Mouse (Mus musculus): Measurements from ENCODE around the gene Tmem107. TPM values are rescaled to one million over a fixed set of nuclear protein-coding genes. Genes with fewer than 3 reads are reported as not detected.

Gene Tmem107
- total RNA-seq, 2 experiments from 2014 or later, result 5.2 to 5.4 TPM

DNA sequence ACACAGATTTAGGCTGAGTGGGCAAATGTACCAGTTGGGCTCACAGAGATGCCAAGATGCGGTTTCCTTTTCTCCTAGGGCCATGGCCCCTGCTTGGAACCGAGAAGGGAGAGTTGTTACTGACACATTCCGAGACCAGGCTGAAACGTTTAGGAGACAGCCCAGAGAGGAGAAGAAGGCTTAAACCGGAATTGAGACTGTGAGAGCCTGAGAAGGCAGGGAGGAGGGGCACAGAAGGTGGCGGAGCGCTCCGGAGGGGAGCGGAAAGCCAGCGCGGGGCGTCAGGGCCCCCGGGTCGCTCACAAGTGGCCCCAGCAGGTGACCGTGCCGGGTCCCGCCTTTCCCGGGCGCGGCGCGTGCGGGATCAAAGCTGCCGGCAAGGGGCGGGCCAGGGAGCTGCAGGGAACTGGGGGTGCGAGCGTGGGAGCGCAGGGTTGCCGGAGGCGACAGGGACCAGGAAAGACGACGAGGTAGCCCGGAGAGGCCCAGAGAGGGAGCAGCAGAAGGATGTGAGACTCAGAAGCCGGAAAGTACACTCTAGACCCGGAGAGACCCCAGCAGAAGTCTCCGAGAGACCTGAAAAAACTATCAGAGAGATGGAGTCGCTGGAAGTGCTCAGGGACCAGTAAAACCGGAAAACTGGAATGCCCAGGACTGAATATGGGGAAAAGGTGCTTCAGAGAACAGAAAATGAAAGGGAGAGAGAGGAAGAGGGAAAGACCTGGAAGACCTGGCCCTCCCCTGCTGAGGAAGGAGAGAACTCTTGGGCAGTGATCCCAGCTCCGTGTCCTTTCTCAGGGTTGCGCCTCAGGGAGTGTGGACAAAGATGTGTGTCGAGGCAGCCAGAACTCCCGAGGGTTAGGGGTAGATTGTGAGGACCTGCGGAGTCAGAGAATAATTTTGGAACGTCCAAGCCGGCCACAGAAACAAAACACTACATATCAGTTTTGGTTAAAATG, 47.4 kb downstream of the Tmem107 start:
- intact Hi-C loops (cut with DNase I), result loop anchor here (1.0 kb wide), 1 partner anchor 18 kb away; no protein-coding TSS in a partner anchor
- DNase-seq, result peak; percentile 63 to 70

DNA sequence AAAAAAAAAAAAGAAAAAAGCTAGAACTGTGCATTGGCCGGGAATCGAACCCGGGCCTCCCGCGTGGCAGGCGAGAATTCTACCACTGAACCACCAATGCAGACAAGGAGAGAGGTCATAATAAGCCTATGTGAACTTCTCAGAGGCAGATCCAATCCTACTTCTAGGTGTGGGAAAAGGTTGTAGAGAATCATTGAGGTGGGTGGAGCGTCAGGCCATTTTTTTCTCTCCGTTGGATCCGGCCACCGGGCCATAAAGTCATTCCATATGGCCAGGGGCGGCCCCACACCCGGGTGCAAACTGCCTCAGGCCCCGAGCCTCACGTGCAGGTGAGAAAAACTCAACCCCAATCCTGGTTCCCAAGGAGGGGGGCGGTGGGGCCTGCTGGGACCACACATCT, 48.2 kb downstream of the Tmem107 start:
- DNase-seq, result peak; percentile 87 to 93
- intact Hi-C loops (cut with DNase I), result loop anchor here (1.0 kb wide), 1 partner anchor 18 kb away; no protein-coding TSS in a partner anchor

GRCm38 (mm10) chr11:69119446-69120155, 49.0 kb downstream of the Tmem107 start:
- intact Hi-C loops (cut with DNase I), result no loop called here
- DNase-seq, result no peak

- no peak for DNase-seq
- intact Hi-C loops (cut with DNase I), result no loop called here
These were observed 49.8 kb downstream of the Tmem107 start, which contains the start of gene Hes7 for GRCm38 (mm10) chr11:69120221-69121000. Hes7 (plus strand) TSS chr11:69120404.

DNA sequence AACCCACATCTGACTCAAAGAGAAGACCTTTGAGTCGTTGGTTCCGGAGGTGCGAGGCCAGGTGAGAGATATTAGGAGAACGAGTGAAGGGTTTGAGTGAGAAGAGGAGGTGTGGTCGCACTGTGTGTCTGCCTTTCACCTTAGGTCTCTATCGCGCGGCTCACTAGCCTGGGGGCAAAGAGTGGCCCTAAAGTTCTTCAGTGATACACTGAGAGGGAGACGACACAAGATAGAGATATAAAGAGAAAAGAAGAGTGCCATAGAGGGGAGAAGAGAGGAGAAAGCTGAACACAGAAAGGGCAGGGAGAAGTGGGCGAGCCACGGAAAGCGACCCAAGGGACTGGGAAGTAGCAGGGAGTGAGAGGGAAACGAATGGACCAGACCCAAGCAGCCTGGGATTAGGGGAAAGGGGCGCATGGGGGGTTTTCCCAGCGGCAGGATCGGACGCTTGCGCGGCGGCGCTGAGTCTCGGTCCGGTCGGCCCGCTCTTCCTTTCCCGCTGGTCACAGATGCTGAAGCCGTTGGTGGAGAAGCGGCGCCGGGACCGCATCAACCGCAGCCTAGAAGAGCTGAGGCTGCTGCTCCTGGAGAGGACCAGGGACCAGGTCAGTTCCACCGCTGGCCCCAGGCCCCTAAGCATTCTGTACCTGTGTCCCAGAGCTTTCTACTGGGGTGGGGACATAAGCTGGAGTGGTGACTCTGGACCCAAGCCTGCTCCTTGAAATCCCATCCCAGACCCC, 50.6 kb downstream of the Tmem107 start:
- DNase-seq, result peak in 1 of 2 experiments; percentile 46
- intact Hi-C loops (cut with DNase I), result no loop called here

- intact Hi-C loops (cut with DNase I), result loop anchor here (1.0 kb wide), 1 partner anchor 31 kb away; no protein-coding TSS in a partner anchor
- no peak for DNase-seq
These were observed 51.2 kb downstream of the Tmem107 start for GRCm38 (mm10) chr11:69121741-69122335.

DNA sequence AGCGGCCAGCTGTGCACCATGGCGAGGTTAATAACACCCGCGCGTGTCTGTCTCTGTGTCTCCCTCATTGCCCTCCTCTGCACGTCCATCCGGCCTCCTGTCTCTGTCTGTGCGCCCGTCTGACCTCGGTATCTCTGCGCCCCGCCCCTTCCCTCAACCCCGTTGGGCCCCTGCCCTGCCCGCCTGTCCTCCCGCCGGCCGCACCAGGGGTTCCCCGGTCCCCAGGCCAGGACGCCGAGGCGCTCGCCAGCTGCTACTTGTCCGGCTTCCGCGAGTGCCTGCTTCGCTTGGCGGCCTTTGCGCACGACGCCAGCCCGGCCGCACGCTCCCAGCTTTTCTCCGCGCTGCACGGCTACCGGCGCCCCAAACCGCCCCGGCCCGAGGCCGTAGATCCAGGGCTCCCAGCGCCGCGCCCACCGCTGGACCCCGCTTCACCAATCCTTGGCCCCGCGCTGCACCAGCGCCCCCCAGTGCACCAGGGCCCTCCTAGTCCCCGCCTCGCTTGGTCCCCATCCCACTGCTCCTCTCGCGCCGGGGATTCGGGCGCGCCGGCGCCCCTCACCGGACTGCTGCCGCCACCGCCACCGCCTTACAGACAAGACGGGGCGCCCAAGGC, 51.8 kb downstream of the Tmem107 start, which contains the start of gene 9130213A22Rik:
Gene 9130213A22Rik (minus strand): TSS at position 254 of the 616 bp plus-strand sequence.
- intact Hi-C loops (cut with DNase I), result loop anchor here (1.0 kb wide), 1 partner anchor 31 kb away; no protein-coding TSS in a partner anchor
- DNase-seq, result peak; percentile 92 to 93

Other genes starting within 250 kb of the Tmem107 start
- 10 to 100 TPM; 56.1 to 59.6 TPM for gene Ndel1, start 198.9 kb upstream of the Tmem107 start, total RNA-seq (2021)
- under 1 TPM in 1 of 2 experiments, not detected in 1; 0.15 TPM for gene Rnf222, start 182.3 kb upstream of the Tmem107 start, total RNA-seq (2021)
- gene Rpl26, start 169.2 kb upstream of the Tmem107 start, total RNA-seq (2021), result 100 to 1,000 TPM; 607 to 680 TPM
- gene Odf4, start 143.7 kb upstream of the Tmem107 start, total RNA-seq (2021), result not detected
- gene Arhgef15, start 113.3 kb upstream of the Tmem107 start, total RNA-seq (2021), result 10 to 100 TPM; 37.9 to 46.1 TPM
- 1 to 10 TPM; 4.5 to 5.5 TPM for gene Slc25a35, start 102.7 kb upstream of the Tmem107 start, total RNA-seq (2021)
- 10 to 100 TPM; 51.9 to 61.2 TPM for gene Rangrf, start 95.6 kb upstream of the Tmem107 start, total RNA-seq (2021)
- 1 to 10 TPM; 7.6 to 7.7 TPM for gene Pfas, start 62.3 kb upstream of the Tmem107 start, total RNA-seq (2021)
- gene Ctc1, start 54.9 kb upstream of the Tmem107 start, total RNA-seq (2021), result 10 to 100 TPM; 13.1 to 16.5 TPM
- 1 to 10 TPM; 3.6 to 8.1 TPM for gene Aurkb, start 25.2 kb upstream of the Tmem107 start, total RNA-seq (2021)
- gene Borcs6, start 11.1 kb upstream of the Tmem107 start, total RNA-seq (2021), result 10 to 100 TPM; 15.9 to 16.2 TPM
- 10 to 100 TPM; 68.8 to 72.6 TPM for gene Vamp2, start 17.7 kb downstream of the Tmem107 start, total RNA-seq (2021)
- gene Per1, start 24.4 kb downstream of the Tmem107 start, total RNA-seq (2021), result 100 to 1,000 TPM; 100 to 103 TPM
- under 1 TPM; 0.14 to 0.32 TPM for gene Hes7, start 49.6 kb downstream of the Tmem107 start, total RNA-seq (2021)
- gene 9130213A22Rik, start 51.8 kb downstream of the Tmem107 start, total RNA-seq (2021), result under 1 TPM; 0.33 to 0.44 TPM
- gene Aloxe3, start 55.1 kb downstream of the Tmem107 start, total RNA-seq (2021), result not detected
- gene Alox12b, start 86.2 kb downstream of the Tmem107 start, total RNA-seq (2021), result not detected
- 1 to 10 TPM in 1 of 2 experiments, under 1 TPM in 1; 0.88 to 1.7 TPM for gene Alox8, start 127.0 kb downstream of the Tmem107 start, total RNA-seq (2021)
- 1 to 10 TPM in 1 of 2 experiments, under 1 TPM in 1; 1.00 to 1.3 TPM for gene Gucy2e, start 166.2 kb downstream of the Tmem107 start, total RNA-seq (2021)

Measured in heart, postnatal 14 days (tissue).